Mouse (Mus musculus) heart, embryonic 13.5 days (tissue): Measurements from ENCODE around the gene Igsf9b. TPM values are rescaled to one million over a fixed set of nuclear protein-coding genes. Genes with fewer than 3 reads are reported as not detected.
A peak's percentile ranks its signal among the peaks of the same experiment; 100 is the strongest.

ENCODE experiments used
- ATAC-seq: fragments of 200-750 bp; cut with Nextera tagmentation; 2 replicates; pipeline ENCODE4 v1.8.0; 2017; ENCODE audit warnings: moderate TSS enrichment; ENCODE audit not compliant: insufficient number of reproducible peaks, low FRiP score, low TSS enrichment; ENCODE audit errors: extremely low read depth
- H3K27ac ChIP-seq: fragments of 300-500 bp; sonication (generic); replicated peaks from 2 replicates; pipeline ENCODE4 v1.5.1; 2015; ENCODE audit warnings: moderate library complexity, mild to moderate bottlenecking, inconsistent platforms
- H3K27me3 ChIP-seq: fragments of 300-500 bp; sonication (generic); replicated peaks from 2 replicates; pipeline ENCODE4 v1.6.1; 2015; ENCODE audit warnings: mild to moderate bottlenecking, inconsistent platforms
- H3K36me3 ChIP-seq: fragments of 300-500 bp; sonication (generic); 2 replicates; pipeline ENCODE4 v1.6.1; 2015; ENCODE audit warnings: mild to moderate bottlenecking, inconsistent platforms
- H3K4me1 ChIP-seq: fragments of 300-500 bp; sonication (generic); 2 replicates; pipeline ENCODE4 v1.6.1; 2015; ENCODE audit warnings: inconsistent platforms
- H3K4me2 ChIP-seq: fragments of 300-500 bp; sonication (generic); 2 replicates; pipeline ENCODE4 v1.6.1; 2015; ENCODE audit warnings: inconsistent platforms, mild to moderate bottlenecking, moderate library complexity
- H3K4me3 ChIP-seq: fragments of 300-500 bp; sonication (generic); 2 replicates; pipeline ENCODE4 v1.5.1; 2015; ENCODE audit warnings: moderate library complexity, mild to moderate bottlenecking, inconsistent platforms
- H3K9ac ChIP-seq: fragments of 300-500 bp; sonication (generic); 2 replicates; pipeline ENCODE4 v1.6.1; 2015; ENCODE audit warnings: inconsistent platforms, mild to moderate bottlenecking, moderate library complexity
- H3K9me3 ChIP-seq: fragments of 300-500 bp; sonication (generic); 2 replicates; pipeline ENCODE4 v1.6.1; 2016; ENCODE audit warnings: inconsistent platforms
- WGBS: fragments of 180-500 bp; shearing (Covaris S2); methylation state at CpG from one replicate; pipeline ENCODE4 v1.1.7; 2015; ENCODE audit warnings: mixed read lengths; 5-methylcytosine and 5-hydroxymethylcytosine counted together
- polyA plus RNA-seq: library from polyadenylated mRNA; unstranded; fragments of >200 nt; fragmentation: Nextera tagmentation; extraction: Ambion mirVana; gene quantifications from 2 replicates; pipeline ENCODE4 v1.2.1, GENCODE M21; 2015

Gene Igsf9b
- polyA plus RNA-seq, 1 experiment from 2014 or later = 3.6 TPM

DNA sequence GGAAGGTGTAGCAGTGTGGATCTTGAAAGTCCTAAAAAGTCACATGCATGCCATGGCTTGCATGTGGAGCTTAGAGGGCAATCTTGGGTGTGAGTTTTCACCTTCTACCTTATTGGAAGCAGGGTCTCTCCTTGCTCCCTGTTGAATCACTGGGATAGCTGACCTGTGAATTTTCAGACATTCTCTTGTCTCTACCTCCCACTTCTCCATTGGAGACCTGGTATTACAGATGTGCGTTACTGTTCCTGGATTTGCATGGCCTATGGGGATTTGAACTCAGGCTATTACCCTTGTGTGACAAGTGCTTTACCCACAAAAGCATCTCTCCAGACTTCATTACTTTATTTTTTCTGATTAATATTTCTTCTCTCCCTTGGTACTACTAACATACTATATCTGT is 26.1 kb upstream of the Igsf9b start:
- H3K4me2 ChIP-seq = no peak overlapping the region

DNA sequence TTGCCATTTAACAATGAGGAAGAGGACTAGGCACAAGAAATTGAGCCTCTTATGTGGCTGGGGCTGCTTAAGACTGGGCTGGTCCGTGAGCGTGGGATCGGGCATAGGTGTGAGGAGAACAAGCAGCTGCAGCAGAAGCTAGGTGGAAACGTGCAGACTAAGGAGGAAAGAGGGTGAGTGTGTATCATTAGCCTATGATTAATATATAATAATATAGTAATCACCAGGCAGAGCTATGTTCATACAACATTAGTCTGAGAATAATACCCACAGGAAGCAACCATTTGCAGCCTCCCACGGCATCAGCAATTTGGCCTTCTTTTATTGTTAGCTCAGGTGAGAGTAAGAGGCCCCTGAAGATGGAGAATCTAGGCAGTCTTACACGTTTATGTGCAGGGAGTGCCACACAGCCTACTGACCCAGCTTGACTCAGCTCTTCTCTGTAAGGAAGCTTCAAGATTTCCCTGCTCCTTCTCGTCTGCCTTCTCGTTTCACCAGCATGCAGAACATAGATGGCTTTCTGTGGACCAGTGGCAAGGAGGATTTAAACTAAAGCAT is 22.6 kb upstream of the Igsf9b start:
- no peak overlapping the region for H3K4me3 ChIP-seq
- H3K9me3 ChIP-seq = no peaks in the 10 kb centered on the region
- H3K4me2 ChIP-seq = no peak overlapping the region
- H3K27me3 ChIP-seq = no peaks in the 10 kb centered on the region
- no peaks in the 10 kb centered on the region for H3K36me3 ChIP-seq
- no peak overlapping the region for H3K9ac ChIP-seq
- WGBS = 68% methylated on average over 8 of the region's 8 CpGs
- ATAC-seq = no peak
- no peaks in the 10 kb centered on the region for H3K4me1 ChIP-seq
- H3K27ac ChIP-seq = no peak overlapping the region

More for the DNA sequence above, 26.1 kb upstream of the Igsf9b start:
- H3K27me3 ChIP-seq = no peaks in the 10 kb centered on the region
- no peak for ATAC-seq
- no peak overlapping the region for H3K9ac ChIP-seq
- H3K27ac ChIP-seq = no peak overlapping the region
- no peak overlapping the region for H3K4me3 ChIP-seq
- no peaks in the 10 kb centered on the region for H3K4me1 ChIP-seq
- 76% methylated on average over 1 of the region's 1 CpGs for WGBS
- no peaks in the 10 kb centered on the region for H3K9me3 ChIP-seq
- no peaks in the 10 kb centered on the region for H3K36me3 ChIP-seq

DNA sequence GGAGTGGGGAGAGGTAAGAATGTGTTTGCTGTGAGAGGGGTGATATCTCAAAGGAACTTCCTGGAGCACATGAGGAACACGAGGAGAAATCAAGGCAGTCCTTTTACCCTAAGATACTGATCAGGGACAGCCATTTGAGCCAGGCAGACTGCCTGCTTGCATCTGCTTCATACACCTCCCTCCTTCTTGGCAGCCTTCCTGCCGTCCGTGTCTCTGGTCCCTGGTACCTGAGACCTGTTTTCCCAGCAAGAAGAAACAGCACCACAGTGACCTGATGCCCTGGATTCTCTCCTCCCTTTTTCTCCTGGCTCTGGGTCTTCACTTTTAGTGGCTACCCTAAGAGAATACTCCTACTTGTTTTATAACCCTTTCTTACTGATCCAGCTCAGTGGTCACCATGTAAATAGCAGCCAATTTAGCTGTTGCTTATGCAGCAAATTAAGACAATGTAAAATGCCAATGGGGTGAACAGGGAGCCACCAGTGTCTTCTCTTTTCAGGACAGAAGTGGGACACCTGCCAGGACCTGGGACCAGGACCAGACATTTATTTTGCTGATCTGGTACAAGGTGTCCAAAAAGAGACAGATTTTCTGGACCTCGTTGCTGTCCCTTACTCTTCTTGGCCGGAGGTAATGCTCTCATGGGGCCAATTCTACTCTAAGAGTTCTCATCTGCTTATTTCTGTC is 21.5 kb upstream of the Igsf9b start:
- ATAC-seq = no peak
- H3K4me3 ChIP-seq = no peak overlapping the region
- H3K27me3 ChIP-seq = no peaks in the 10 kb centered on the region
- H3K9ac ChIP-seq = no peak overlapping the region
- H3K4me1 ChIP-seq = no peaks in the 10 kb centered on the region
- no peaks in the 10 kb centered on the region for H3K36me3 ChIP-seq
- 55% methylated on average over 5 of the region's 5 CpGs for WGBS
- no peaks in the 10 kb centered on the region for H3K9me3 ChIP-seq
- no peak overlapping the region for H3K4me2 ChIP-seq
- no peak overlapping the region for H3K27ac ChIP-seq

DNA sequence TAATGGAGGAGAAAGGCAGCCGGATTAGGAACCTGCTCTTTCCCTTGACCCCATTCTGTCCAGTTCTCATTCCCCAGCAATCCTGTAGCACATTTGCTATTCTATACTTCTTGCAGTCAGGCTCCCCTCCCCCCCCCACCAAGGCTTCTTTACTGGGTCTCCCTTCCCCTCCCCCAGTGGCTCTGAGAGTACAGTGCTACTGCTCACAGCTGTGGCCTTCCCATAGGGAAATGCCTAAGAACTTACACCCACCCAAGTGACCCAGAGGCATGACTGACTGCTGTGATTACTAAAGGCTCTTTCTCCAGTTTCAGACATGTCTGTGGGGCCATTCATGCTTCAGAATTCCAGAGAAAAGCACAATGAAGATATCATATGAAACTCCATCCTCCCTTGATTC is 20.0 kb upstream of the Igsf9b start:
- H3K9ac ChIP-seq = no peak overlapping the region
- H3K9me3 ChIP-seq = no peaks in the 10 kb centered on the region
- no peak overlapping the region for H3K27ac ChIP-seq
- ATAC-seq = no peak
- no peaks in the 10 kb centered on the region for H3K27me3 ChIP-seq
- WGBS = 74% methylated on average over 1 of the region's 1 CpGs
- H3K4me3 ChIP-seq = no peak overlapping the region
- no peaks in the 10 kb centered on the region for H3K36me3 ChIP-seq
- no peak overlapping the region for H3K4me2 ChIP-seq
- H3K4me1 ChIP-seq = no peaks in the 10 kb centered on the region

DNA sequence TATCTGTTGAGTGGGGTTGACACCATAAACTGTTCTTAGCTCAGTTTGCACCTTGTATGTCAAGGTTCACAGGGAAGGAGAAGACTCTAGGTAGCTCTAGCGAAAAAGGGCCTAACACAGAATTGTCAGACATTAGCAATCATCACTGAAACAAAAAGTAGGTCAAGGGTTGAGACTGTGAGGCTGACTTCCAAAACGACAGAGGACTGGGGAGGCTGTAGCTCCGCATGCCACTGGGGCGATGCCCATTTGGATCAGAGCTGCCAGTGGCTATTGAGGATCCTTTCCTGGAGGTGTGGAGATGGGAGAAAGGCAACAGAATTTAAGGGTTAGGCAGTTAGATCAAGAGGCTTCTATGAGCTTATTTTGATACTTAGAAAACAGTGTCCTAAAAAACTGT is 18.0 kb upstream of the Igsf9b start:
- H3K4me3 ChIP-seq = no peak overlapping the region
- no peak for ATAC-seq
- H3K9me3 ChIP-seq = no peaks in the 10 kb centered on the region
- no peak overlapping the region for H3K9ac ChIP-seq
- H3K27ac ChIP-seq = no peak overlapping the region
- WGBS = 68% methylated on average over 4 of the region's 4 CpGs
- no peak overlapping the region for H3K4me2 ChIP-seq
- no peaks in the 10 kb centered on the region for H3K36me3 ChIP-seq
- no peaks in the 10 kb centered on the region for H3K4me1 ChIP-seq
- H3K27me3 ChIP-seq = no peaks in the 10 kb centered on the region

DNA sequence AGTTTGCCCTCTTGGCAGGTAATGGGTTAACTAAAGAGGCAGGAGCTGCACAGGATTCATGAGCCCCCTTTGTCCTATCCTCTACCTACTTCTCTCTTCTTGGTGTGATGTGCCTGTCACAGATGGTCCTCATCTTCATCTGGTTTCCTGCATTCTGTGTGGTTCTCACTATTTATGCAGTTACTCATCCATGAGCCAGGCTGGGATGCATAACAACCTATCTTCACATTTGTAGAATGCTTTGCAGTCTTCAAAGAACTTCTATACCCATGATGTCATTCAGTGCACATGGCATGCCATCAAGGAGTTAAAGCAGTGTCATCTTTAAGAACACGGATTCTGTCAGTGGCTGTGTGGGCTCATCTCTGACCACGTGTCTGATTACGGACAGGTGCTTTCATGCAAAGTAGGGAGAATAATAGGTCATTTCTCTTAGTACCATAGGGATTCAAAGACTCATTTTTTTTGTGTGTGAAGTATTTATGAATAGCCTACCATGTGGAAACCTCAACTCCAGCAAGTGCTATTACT is 13.2 kb upstream of the Igsf9b start:
- Histone ChIP-seq H3K4me2 (no peak overlapping the region), H3K9ac (no peak overlapping the region), H3K4me3 (no peak overlapping the region), H3K27ac (no peak overlapping the region), H3K4me1 (peaks cover 30% of the 10 kb centered on the region), H3K36me3 (no peaks in the 10 kb centered on the region), H3K9me3 (no peaks in the 10 kb centered on the region), H3K27me3 (no peaks in the 10 kb centered on the region)
- WGBS = 59% methylated on average over 3 of the region's 3 CpGs
- ATAC-seq = no peak

DNA sequence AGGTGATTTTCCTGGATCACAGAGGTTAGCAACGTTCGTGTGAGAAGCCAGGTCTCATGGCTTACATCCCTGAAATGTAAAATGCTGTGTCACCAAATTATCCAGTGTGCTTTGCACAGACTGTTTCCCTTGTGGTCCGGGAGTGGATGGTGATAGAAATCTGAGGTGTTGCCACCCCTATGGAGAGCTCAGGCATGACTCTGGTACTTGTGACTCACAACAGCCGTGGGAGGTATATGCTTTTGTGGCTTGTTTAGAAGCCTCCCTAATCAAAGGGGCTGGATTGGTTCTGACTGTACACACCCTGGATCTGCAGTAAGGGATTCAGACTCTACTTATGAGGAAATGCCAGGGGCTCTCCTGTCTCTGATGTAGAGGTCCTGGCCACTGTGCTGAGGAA is 12.7 kb upstream of the Igsf9b start:
- WGBS = 66% methylated on average over 4 of the region's 4 CpGs
- H3K36me3 ChIP-seq = no peaks in the 10 kb centered on the region
- no peak overlapping the region for H3K4me3 ChIP-seq
- no peaks in the 10 kb centered on the region for H3K27me3 ChIP-seq
- no peak overlapping the region for H3K4me2 ChIP-seq
- no peak overlapping the region for H3K27ac ChIP-seq
- peaks cover 31% of the 10 kb centered on the region for H3K4me1 ChIP-seq
- no peaks in the 10 kb centered on the region for H3K9me3 ChIP-seq
- no peak for ATAC-seq
- H3K9ac ChIP-seq = no peak overlapping the region

DNA sequence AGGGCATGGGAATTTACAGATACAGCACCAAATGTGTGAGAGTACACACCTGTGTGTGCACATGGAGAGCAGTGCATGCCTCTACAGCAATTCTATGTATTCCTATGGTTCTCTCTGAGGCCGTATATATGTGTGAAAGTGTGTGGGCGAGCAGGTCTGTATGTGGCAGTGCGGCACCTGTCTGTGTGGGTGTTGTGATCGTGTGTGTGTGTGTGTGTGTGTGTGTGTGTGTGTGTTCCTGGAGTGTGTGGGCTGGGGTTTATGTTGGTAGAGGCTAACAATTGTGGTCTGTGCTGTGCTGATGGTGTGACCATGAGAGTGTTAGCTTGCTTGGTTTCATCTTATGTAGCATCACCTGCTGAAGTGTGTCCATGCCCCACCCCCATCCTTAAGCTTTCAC is 12.1 kb upstream of the Igsf9b start:
- no peaks in the 10 kb centered on the region for H3K9me3 ChIP-seq
- WGBS = 76% methylated on average over 4 of the region's 4 CpGs
- no peak overlapping the region for H3K4me3 ChIP-seq
- H3K4me2 ChIP-seq = no peak overlapping the region
- H3K27ac ChIP-seq = no peak overlapping the region
- no peak overlapping the region for H3K9ac ChIP-seq
- no peaks in the 10 kb centered on the region for H3K36me3 ChIP-seq
- H3K27me3 ChIP-seq = peaks cover 5% of the 10 kb centered on the region; the same call in 1 of the 2 replicates
- ATAC-seq = no peak
- H3K4me1 ChIP-seq = peaks cover 31% of the 10 kb centered on the region

DNA sequence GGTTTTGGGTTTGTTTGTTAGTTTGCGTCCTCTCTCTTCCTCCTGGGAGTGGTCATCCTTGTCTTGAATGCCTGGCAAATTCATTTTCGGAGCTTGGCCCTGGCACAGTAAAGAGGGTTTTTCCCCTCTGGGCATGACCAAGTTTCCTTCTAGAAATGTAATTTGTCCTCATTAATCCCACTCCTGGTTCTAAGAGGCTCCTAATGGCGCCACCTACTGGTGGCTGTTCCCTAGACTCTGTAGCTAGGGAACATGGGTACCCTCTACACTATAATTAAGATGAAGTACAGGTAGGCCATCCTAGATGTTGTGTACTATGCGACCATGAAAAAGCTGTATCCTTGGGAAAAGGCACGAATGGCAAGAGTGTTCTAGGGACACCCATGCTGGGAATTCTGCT is 11.6 kb upstream of the Igsf9b start:
- Histone ChIP-seq H3K27ac (no peak overlapping the region; the same call in 1 of the 2 replicates), H3K9ac (no peak overlapping the region), H3K4me3 (no peak overlapping the region), H3K4me2 (no peak overlapping the region), H3K36me3 (no peaks in the 10 kb centered on the region), H3K9me3 (no peaks in the 10 kb centered on the region), H3K4me1 (peaks cover 31% of the 10 kb centered on the region), H3K27me3 (peaks cover 11% of the 10 kb centered on the region; the same call in 1 of the 2 replicates)
- 33% methylated on average over 5 of the region's 5 CpGs for WGBS
- ATAC-seq = no peak

DNA sequence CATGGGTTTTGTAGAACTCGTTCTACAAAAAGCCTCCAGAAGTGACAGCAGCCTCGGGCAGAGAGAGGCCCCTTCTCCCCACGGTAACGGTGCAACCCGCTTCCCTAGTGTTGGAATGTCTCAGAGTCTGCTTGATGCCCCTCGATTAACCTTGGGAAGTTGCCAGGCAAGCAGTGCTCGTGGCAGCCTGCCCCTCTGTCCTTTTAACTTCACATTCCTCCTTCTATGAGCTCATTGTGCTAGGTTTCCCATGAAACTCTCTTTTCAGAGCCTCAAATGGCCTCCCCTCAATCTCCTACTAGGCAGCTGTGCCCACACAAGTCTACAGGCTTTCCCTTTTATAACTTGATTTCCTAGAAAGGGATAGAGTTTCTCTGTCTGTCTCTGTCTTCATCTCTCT is 10.6 kb upstream of the Igsf9b start:
- 0 out of 2 replicates have a peak, but pooled peaks have one; percentile 23 for ATAC-seq
- H3K9ac ChIP-seq = no peak overlapping the region
- WGBS = 7% methylated on average over 7 of the region's 7 CpGs

DNA sequence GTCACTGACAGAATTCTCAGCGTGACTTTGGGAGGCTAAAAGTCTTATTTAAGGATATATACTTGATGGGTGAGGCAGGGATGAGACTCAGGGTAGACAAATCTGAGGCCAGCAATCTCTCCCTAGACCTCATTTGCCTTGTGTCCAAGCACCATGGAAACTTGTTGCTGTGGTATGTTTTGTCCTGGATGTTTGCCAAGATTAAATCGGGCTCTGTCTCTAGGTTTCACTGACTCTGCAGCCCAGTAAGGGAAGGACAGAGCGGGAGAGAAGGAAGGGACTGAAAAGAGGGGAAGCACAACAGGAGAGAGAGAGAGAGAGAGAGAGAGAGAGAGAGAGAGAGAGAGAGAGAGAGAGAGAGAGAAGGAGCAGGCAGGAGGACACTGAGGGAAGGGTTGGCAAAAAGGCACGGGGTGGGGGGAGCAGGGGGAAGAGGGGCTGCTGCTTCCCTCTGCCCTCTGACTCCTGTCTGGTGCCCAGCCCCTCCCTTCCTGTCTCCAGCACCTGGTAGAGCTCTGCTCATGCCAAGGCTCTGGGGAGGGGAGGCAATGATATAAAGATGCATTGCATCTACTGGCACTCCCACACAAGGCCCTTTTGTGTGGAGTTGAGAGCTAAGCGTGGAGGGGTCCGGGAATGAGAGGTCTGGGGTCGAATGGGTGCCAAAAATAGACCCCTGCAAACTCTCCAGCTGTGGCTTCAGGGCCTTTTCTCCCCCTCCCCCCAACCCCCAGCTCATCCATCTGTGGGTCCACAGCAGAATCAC is 9.3 kb upstream of the Igsf9b start:
- peaks cover 26% of the 10 kb centered on the region for H3K27me3 ChIP-seq
- no peak for ATAC-seq
- no peak overlapping the region for H3K4me3 ChIP-seq
- peaks cover 31% of the 10 kb centered on the region for H3K4me1 ChIP-seq
- H3K27ac ChIP-seq = peak overlapping the region; percentile 79
- peak overlapping the region; percentile 26; the same call in 1 of the 2 replicates for H3K9ac ChIP-seq
- whole genome bisulfite sequencing = 23% methylated on average over 7 of the region's 7 CpGs
- no peaks in the 10 kb centered on the region for H3K9me3 ChIP-seq
- H3K4me2 ChIP-seq = peak overlapping the region; percentile 43
- no peaks in the 10 kb centered on the region for H3K36me3 ChIP-seq

More for the DNA sequence above, 10.6 kb upstream of the Igsf9b start:
- Histone ChIP-seq H3K4me1 (peaks cover 31% of the 10 kb centered on the region), H3K4me2 (peak overlapping the region; percentile 24), H3K4me3 (no peak overlapping the region), H3K27me3 (peaks cover 17% of the 10 kb centered on the region; the same call in 1 of the 2 replicates), H3K27ac (peak overlapping the region; percentile 71), H3K9me3 (no peaks in the 10 kb centered on the region), H3K36me3 (no peaks in the 10 kb centered on the region)
